Mouse (Mus musculus) hindbrain, embryonic 15.5 days (tissue): Measurements from ENCODE around the gene Npas1. TPM values are rescaled to one million over a fixed set of nuclear protein-coding genes. Genes with fewer than 3 reads are reported as not detected.
A peak's percentile ranks its signal among the peaks of the same experiment; 100 is the strongest.

Experiments
- ATAC-seq: fragments of 200-750 bp; cut with Nextera tagmentation; 2 replicates; pipeline ENCODE4 v1.8.0; 2017; ENCODE audit warnings: low read depth, moderate number of reproducible peaks, moderate TSS enrichment; ENCODE audit not compliant: low FRiP score
- H3K27ac ChIP-seq: fragments of 300-500 bp; sonication (generic); replicated peaks from 2 replicates; pipeline ENCODE4 v1.5.1; 2015; ENCODE audit warnings: mild to moderate bottlenecking, inconsistent platforms
- H3K27me3 ChIP-seq: fragments of 300-500 bp; sonication (generic); 2 replicates; pipeline ENCODE4 v1.6.1; 2015; ENCODE audit warnings: control low read depth, inconsistent platforms
- H3K36me3 ChIP-seq: fragments of 300-500 bp; sonication (generic); 2 replicates; pipeline ENCODE4 v1.6.1; 2015; ENCODE audit warnings: control low read depth, inconsistent platforms
- H3K4me1 ChIP-seq: fragments of 300-500 bp; sonication (generic); replicated peaks from 2 replicates; pipeline ENCODE4 v1.6.1; 2015; ENCODE audit warnings: control low read depth, inconsistent platforms
- H3K4me2 ChIP-seq: fragments of 300-500 bp; sonication (generic); 2 replicates; pipeline ENCODE4 v1.6.1; 2015; ENCODE audit warnings: moderate library complexity, mild to moderate bottlenecking, inconsistent platforms
- H3K4me3 ChIP-seq: fragments of 300-500 bp; sonication (generic); 2 replicates; pipeline ENCODE4 v1.5.1; 2015; ENCODE audit warnings: mild to moderate bottlenecking, inconsistent platforms
- H3K9ac ChIP-seq: fragments of 300-500 bp; sonication (generic); 2 replicates; pipeline ENCODE4 v1.6.1; 2015; ENCODE audit warnings: inconsistent platforms
- H3K9me3 ChIP-seq: fragments of 300-500 bp; sonication (generic); 2 replicates; pipeline ENCODE4 v1.6.1; 2016; ENCODE audit warnings: control low read depth, inconsistent platforms
- WGBS: fragments of 180-500 bp; shearing (Covaris S2); methylation state at CpG from one replicate; pipeline ENCODE4 v1.1.7; 2015; 5-methylcytosine and 5-hydroxymethylcytosine counted together
- polyA plus RNA-seq: library from polyadenylated mRNA; unstranded; fragments of >200 nt; fragmentation: Nextera tagmentation; extraction: Ambion mirVana; gene quantifications from 2 replicates; pipeline ENCODE4 v1.2.1, GENCODE M21; 2015

Gene Npas1
- polyA plus RNA-seq, 1 experiment from 2014 or later: 5.0 TPM

DNA sequence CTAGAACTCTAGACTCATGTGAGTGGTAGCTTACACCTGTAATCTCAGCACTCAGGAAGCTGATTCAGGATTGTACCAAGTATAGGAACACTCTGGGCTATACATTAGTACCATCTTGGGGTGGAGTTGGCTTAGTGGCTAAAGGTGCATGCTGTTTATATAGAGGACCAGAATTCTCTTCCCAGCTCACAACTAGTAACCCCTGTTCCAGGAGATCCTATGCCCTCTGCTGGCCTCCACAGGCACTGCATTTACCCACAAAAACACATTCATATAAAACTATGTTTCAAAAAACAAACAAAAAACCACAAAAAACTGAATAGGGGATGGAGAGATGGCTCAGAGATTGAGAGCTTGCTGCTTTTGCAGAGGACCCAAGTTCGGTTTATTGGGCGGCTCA, 15.8 kb upstream of the Npas1 start:
- H3K4me1 ChIP-seq: no peaks in the 10 kb centered on the region; the same call in 1 of the 2 replicates
- no peak overlapping the region for H3K4me3 ChIP-seq
- WGBS: 36% methylated on average over 2 of the region's 2 CpGs
- H3K27me3 ChIP-seq: no peaks in the 10 kb centered on the region
- no peak overlapping the region for H3K4me2 ChIP-seq
- ATAC-seq: 0 out of 2 replicates have a peak, but pooled peaks have one; percentile 15
- H3K9ac ChIP-seq: no peak overlapping the region
- H3K9me3 ChIP-seq: no peaks in the 10 kb centered on the region
- no peak overlapping the region for H3K27ac ChIP-seq
- H3K36me3 ChIP-seq: peaks cover 32% of the 10 kb centered on the region

DNA sequence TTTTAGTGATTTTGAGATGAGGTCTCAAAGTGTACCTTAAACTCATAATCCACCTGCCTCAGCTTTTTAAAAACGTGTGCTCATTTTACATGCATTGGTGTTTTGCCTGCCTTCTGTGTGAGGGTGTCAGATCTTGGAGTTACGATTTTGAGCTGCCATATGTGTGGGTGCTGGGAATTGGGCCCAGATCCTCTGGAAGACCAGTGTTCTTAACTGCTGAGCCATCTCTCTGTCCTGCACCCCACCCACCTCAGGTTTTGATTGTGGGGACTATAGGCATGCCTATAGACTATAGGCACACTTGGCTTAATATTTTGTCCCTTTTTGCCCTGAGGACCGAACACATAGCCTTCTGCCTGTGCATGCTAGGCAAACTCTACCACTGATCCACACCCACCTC, 14.7 kb upstream of the Npas1 start:
- Histone ChIP-seq H3K27me3 (no peaks in the 10 kb centered on the region), H3K4me2 (no peak overlapping the region), H3K9ac (no peak overlapping the region), H3K27ac (no peak overlapping the region), H3K9me3 (no peaks in the 10 kb centered on the region), H3K4me1 (no peaks in the 10 kb centered on the region; the same call in 1 of the 2 replicates), H3K36me3 (peaks cover 20% of the 10 kb centered on the region), H3K4me3 (no peak overlapping the region)
- WGBS: 63% methylated on average over 3 of the region's 3 CpGs
- ATAC-seq: no peak

DNA sequence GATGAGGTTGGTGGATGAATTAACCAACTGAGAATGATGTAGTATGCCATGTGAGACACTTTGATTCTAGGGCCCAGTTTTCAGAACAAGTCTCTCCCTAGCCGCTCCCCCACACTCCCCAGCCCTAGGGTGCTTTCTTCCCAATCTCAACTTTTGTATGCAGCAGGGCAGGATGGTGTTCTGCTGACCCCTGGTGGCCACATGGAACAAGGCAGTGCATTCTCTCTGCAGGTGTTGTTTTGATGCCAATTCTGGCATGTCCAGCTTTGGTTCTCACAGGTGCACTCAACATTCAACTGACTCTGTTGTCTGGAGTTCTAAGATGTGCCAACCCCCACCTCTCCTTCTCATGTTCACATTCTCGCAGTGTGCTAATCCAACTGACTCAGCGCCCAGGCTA, 14.2 kb upstream of the Npas1 start:
- Histone ChIP-seq H3K27me3 (no peaks in the 10 kb centered on the region), H3K9me3 (no peaks in the 10 kb centered on the region), H3K4me2 (no peak overlapping the region), H3K36me3 (peaks cover 16% of the 10 kb centered on the region; the same call in 1 of the 2 replicates), H3K27ac (no peak overlapping the region), H3K4me1 (no peaks in the 10 kb centered on the region; the same call in 1 of the 2 replicates), H3K4me3 (no peak overlapping the region), H3K9ac (no peak overlapping the region)
- 35% methylated on average over 3 of the region's 3 CpGs for whole genome bisulfite sequencing
- ATAC-seq: peak; percentile 55; the same call in 1 of the 2 replicates

DNA sequence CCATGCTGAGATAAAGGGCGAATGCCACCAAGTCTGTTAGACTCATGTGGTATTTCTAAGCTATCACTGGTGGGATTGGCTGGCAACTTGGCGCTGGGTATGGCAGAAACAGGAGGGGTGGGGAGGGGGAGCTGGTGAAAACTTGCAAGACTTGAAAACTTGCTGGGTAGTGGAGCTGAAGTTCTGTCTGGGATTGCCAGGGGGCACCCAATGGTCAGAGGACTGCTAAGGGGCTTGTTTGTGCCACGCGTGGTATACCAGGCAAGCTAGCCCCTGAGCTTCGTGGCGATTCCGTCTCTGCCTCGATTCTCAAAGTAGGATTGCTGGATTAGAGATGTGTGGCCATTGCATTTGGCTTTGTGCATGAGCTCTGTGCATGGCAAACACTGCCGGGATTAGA, 12.4 kb upstream of the Npas1 start:
- Histone ChIP-seq H3K36me3 (no peaks in the 10 kb centered on the region), H3K9me3 (no peaks in the 10 kb centered on the region), H3K27me3 (no peaks in the 10 kb centered on the region), H3K4me2 (no peak overlapping the region), H3K4me1 (no peaks in the 10 kb centered on the region; the same call in 1 of the 2 replicates), H3K4me3 (no peak overlapping the region), H3K27ac (no peak overlapping the region), H3K9ac (no peak overlapping the region)
- no peak for ATAC-seq
- 89% methylated on average over 9 of the region's 9 CpGs for WGBS

DNA sequence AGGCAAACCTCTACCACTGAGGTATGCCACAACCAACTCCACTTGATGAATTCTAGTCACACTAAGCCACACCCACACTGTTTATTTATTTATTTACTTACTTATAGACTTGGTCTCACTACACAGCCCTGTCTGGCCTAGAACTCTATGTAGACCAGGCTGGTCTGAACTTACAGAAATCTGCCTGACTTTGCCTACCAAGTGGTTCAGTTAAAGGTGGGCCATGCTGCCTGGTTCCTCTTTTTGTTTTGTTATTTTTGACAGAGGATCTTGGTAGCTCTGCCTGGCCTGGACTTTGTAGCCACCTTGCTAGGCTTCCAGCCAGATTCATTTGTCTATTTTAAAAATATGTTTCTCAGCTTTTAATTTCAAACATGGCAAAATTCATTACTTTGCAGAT, 11.3 kb upstream of the Npas1 start:
- Histone ChIP-seq H3K4me2 (no peak overlapping the region), H3K9me3 (no peaks in the 10 kb centered on the region), H3K4me3 (no peak overlapping the region), H3K27me3 (no peaks in the 10 kb centered on the region), H3K4me1 (no peaks in the 10 kb centered on the region; the same call in 1 of the 2 replicates), H3K36me3 (no peaks in the 10 kb centered on the region), H3K9ac (no peak overlapping the region), H3K27ac (no peak overlapping the region)
- no peak for ATAC-seq

DNA sequence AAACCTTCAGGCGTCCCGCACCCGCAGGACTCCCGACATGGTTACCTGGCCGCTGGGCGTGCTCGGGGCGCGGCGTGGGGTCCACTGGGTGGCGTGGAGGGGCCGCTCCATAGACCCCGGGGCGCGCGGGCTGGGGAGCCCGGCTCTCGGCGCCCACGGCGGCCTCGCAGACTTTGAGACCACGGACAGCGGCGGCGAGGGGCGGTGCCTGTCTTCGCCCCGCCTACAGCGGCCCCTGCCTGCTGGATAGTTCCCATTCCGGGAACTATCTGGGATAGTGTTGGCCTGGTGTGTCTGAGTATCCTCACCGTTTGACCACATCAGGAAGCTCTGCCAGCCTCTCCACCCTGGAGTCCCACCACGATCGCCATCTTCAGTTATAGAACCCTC, 933 bp downstream of the Npas1 start:
- H3K9ac ChIP-seq: no peak overlapping the region
- ATAC-seq: 0 out of 2 replicates have a peak, but pooled peaks have one; percentile 20
- H3K9me3 ChIP-seq: no peaks in the 10 kb centered on the region
- H3K36me3 ChIP-seq: no peaks in the 10 kb centered on the region
- H3K4me3 ChIP-seq: peak overlapping the region; percentile 38
- no peak overlapping the region for H3K27ac ChIP-seq
- peaks cover 58% of the 10 kb centered on the region for H3K27me3 ChIP-seq
- under 1% methylated on average over 34 of the region's 34 CpGs for WGBS
- peaks cover 27% of the 10 kb centered on the region for H3K4me1 ChIP-seq
- peak overlapping the region; percentile 60 for H3K4me2 ChIP-seq

DNA sequence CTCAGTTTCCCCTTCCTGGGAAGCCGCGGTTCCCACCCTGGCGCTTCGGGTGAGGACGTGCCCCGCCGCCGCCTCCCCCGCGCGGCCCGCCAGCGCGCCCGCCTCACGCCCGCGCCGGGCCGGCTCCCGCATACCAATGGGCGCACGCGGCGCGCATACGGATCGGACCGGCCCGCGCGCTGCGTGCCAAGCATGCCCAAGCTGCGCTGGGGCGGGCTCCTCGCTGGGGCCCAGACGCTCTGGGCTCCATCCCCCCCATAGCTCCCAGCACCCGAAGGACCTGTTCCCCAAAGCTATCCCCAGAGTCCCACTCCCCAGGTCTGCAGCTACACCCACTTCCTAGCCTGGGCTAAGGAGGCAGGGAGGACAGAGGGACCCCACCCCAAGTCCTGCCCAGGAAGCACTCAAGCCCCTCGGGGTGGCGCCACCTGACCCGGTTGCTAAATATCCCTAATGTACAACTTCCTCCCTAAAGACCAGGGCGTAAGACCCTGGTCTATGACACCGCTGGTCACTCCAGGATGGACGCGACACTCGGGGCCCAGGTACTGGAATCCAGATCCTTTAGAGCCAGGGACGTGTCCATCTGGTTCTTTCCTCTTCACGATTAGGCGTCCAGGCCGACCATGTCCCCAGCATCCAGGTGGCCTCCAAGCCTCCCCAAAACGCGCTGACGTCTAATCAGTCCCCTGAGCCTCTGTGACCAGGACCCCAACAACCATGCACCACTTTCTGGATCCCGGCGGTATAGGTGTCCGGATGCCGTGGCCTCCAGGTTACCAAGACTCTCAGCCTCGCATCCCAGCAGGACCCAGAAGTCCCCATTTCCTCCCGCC, 1.5 kb downstream of the Npas1 start:
- Histone ChIP-seq H3K27ac (no peak overlapping the region), H3K4me3 (peak overlapping the region; percentile 38), H3K9ac (no peak overlapping the region), H3K9me3 (no peaks in the 10 kb centered on the region), H3K27me3 (peaks cover 62% of the 10 kb centered on the region), H3K36me3 (no peaks in the 10 kb centered on the region), H3K4me2 (peak overlapping the region; percentile 60), H3K4me1 (peaks cover 27% of the 10 kb centered on the region)
- 0 out of 2 replicates have a peak, but pooled peaks have one; percentile 27 for ATAC-seq
- WGBS: 1% methylated on average over 55 of the region's 59 CpGs

DNA sequence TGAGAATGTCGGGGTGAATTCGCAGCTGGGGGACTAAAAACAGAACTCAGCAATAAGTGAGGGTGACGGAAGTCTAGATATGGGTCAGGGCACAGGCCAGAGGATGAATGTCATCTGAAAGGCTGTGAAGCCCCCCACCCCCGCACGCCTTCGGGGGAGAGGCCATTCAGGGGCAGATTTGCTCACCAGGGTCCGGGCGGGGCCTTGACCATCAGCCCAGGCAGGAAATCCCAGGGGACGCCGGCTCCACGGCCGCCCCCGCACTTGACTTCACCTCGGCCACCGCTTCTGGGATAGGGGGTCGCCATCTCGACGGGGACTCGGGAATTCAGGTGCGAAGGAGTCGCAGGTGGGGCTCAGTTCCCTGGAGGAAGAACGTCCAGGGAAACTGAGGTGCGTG, 2.2 kb downstream of the Npas1 start:
- no peak overlapping the region for H3K27ac ChIP-seq
- H3K9me3 ChIP-seq: no peaks in the 10 kb centered on the region
- 2% methylated on average over 23 of the region's 23 CpGs for WGBS
- H3K36me3 ChIP-seq: no peaks in the 10 kb centered on the region
- H3K27me3 ChIP-seq: peaks cover 69% of the 10 kb centered on the region
- peak overlapping the region; percentile 60 for H3K4me2 ChIP-seq
- H3K4me3 ChIP-seq: peak overlapping the region; percentile 38
- H3K4me1 ChIP-seq: peaks cover 27% of the 10 kb centered on the region
- ATAC-seq: no peak
- H3K9ac ChIP-seq: no peak overlapping the region

DNA sequence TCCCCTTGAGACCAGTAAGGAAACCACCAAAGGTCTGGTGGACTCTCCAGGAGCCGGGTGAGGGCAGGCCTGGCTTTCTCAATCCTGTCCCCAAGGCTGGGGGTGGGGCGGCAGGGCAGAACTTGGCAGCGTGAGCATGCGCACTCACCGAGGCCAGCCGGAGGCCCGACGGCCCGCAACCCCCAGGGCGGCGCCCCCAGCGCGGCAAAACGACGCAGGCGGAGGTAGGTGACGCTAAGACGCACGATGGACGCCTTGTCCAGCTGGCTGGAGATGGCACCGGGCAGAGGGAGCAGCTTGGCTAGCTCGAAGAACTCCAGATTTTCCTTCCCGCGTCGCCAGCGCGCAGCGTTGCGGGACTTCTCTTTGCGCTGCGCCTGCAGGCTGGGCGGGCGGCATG, 3.1 kb downstream of the Npas1 start:
- peak overlapping the region; percentile 37 for H3K4me2 ChIP-seq
- H3K4me1 ChIP-seq: peaks cover 27% of the 10 kb centered on the region
- ATAC-seq: no peak
- no peak overlapping the region for H3K27ac ChIP-seq
- H3K9me3 ChIP-seq: no peaks in the 10 kb centered on the region
- peak overlapping the region; percentile 13 for H3K4me3 ChIP-seq
- WGBS: 7% methylated on average over 33 of the region's 33 CpGs
- H3K9ac ChIP-seq: no peak overlapping the region
- no peaks in the 10 kb centered on the region for H3K36me3 ChIP-seq
- H3K27me3 ChIP-seq: peaks cover 74% of the 10 kb centered on the region

DNA sequence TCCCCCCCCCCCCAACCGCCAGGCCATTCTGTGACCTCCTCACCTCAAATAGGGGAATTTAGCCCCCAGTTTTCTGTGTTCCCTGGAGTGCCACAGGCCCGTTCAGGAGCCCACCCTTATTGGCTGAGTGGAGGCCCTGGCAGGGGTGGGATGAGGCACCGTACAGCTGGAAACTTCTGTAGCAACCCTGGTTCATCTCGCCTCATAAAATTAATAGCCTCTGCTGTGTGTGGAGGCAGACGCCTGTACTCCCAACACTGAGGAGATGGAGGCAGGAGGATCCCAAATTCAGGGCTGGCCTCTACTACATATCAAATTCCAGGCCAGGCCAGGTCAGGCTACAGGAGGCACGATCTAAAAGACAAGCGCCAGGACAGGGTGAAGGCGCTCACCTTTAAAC, 3.7 kb downstream of the Npas1 start:
- no peaks in the 10 kb centered on the region for H3K36me3 ChIP-seq
- H3K9me3 ChIP-seq: no peaks in the 10 kb centered on the region
- H3K27me3 ChIP-seq: peaks cover 78% of the 10 kb centered on the region
- no peak overlapping the region for H3K4me3 ChIP-seq
- no peak overlapping the region for H3K27ac ChIP-seq
- no peak overlapping the region for H3K9ac ChIP-seq
- H3K4me1 ChIP-seq: peaks cover 27% of the 10 kb centered on the region
- no peak overlapping the region for H3K4me2 ChIP-seq
- WGBS: 63% methylated on average over 8 of the region's 8 CpGs
- no peak for ATAC-seq

DNA sequence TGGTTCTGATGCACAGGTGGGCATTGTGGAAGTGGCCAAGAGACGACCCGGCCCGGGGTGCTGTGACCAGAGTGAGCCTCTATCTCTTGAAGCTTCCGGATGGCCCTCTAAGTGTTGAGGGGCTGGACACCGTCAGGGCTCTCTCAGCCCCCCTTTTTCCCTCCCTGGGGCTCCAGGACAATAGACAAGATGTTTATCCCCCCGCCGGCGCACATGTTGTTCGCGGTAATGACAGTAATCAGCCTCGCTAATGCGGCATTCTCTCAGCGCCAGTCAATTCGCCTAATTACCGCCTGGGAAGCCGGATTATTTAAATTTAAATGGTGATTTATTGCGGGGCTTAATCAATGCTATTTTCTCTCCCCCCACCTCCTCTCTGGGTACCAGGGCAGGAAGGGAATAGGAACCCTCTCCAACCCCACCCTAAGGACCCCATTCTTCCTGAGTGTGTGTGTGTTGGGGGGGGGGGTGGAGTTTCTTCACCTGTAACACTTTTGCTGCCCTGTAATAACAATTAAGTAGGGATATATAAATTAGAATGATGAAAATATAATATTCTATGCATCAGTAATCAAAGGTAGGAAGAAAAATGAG, 5.3 kb downstream of the Npas1 start:
- Histone ChIP-seq H3K27me3 (peaks cover 73% of the 10 kb centered on the region), H3K36me3 (no peaks in the 10 kb centered on the region), H3K4me3 (no peak overlapping the region), H3K4me1 (peaks cover 27% of the 10 kb centered on the region), H3K9me3 (no peaks in the 10 kb centered on the region), H3K9ac (no peak overlapping the region), H3K27ac (no peak overlapping the region), H3K4me2 (peak overlapping the region; percentile 28; the same call in 1 of the 2 replicates)
- no peak for ATAC-seq
- 8% methylated on average over 17 of the region's 17 CpGs for WGBS

DNA sequence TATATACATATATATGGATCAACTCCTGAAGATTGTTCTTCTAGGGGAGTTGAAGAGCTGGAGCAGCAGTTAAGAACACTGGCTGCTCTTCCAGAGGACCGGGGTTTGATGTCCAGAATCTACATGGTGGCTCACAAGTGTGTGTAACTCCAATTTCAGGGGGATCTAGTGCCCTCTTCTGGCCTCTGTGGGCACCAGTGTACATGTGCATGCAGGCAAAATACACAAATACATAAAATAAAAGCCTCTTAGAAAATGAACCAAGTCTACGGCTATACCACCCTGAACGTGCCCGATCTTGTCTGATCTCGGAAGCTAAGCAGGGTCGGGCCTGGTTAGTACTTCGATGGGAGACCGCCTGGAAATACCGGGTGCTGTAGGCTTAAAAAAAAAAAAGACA, 6.0 kb downstream of the Npas1 start:
- H3K27me3 ChIP-seq: peaks cover 66% of the 10 kb centered on the region
- peaks cover 23% of the 10 kb centered on the region for H3K4me1 ChIP-seq
- H3K4me2 ChIP-seq: no peak overlapping the region; the same call in 1 of the 2 replicates
- WGBS: 49% methylated on average over 9 of the region's 9 CpGs
- H3K9ac ChIP-seq: no peak overlapping the region
- no peak for ATAC-seq
- H3K36me3 ChIP-seq: no peaks in the 10 kb centered on the region
- no peak overlapping the region for H3K4me3 ChIP-seq
- no peaks in the 10 kb centered on the region for H3K9me3 ChIP-seq
- no peak overlapping the region for H3K27ac ChIP-seq
